Comparison of ENCODE assay signal across 12 mouse cellular contexts in genomic region chr17:50643356-50643755, GRCm38 (mm10).
DNase-seq lines count a peak whose midpoint lies in the region; ATAC-seq and TF ChIP-seq lines count a peak whose summit lies in the region.
"Had no signal": no experiment of that assay in that cellular context is flagged by ENCODE, and none has a peak within 500 bp of the region (broad histone marks: within the 10 kb centered on the region; RNA-seq: fewer than 3 reads in every experiment).

No protein-coding gene starts in this region.

- ATAC-seq in midbrain, embryonic 11.5 days (ENCODE audit: low FRiP score) = no peak
- ATAC-seq in midbrain, embryonic 14.5 days (ENCODE audit: low FRiP score, low TSS enrichment) = no peak; the same call in 1 of the 2 replicates
- ATAC-seq in megakaryocyte, adult 5-6 weeks (ENCODE audit: poor library complexity, severe bottlenecking) = no peak

- no peak overlapping the region for H3K27ac ChIP-seq in midbrain, embryonic 11.5 days (ENCODE audit: low read depth, low read length)
- H3K27ac ChIP-seq in midbrain, embryonic 14.5 days (replicated peaks; ENCODE audit: low read depth, low read length) = no peak overlapping the region
- H3K27ac ChIP-seq in limb, embryonic 10.5 days = peak overlapping the region; percentile 53; the same call in 1 of the 2 replicates
- no peak overlapping the region for H3K27ac ChIP-seq in kidney, adult 2 months (ENCODE audit: insufficient read depth, low read depth, low read length)
- H3K27ac ChIP-seq: embryonic facial prominence, embryonic 12.5 days; limb, embryonic 12.5 days had no signal

- TF ChIP-seq POLR2A in kidney, adult 2 months (IDR thresholded peaks at IDR 0.05; ENCODE audit: low read depth, low read length) = no peak

- DNase-seq in gastrocnemius, adult 18-20 months (ENCODE audit: low spot score) = peak; percentile 49
- no peak for DNase-seq in gastrocnemius, postnatal 10 days
- DNase-seq in midbrain, embryonic 11.5 days (ENCODE audit: low spot score, missing footprints) = peak; percentile 81
- DNase-seq in midbrain, embryonic 14.5 days = no peak
- DNase-seq in heart, adult 9 months (ENCODE audit: low spot score in 2 of 2) = peak; percentile 19 to 21
- no peak for DNase-seq in limb, embryonic 10.5 days (ENCODE audit: low spot score)
- DNase-seq in kidney, adult 2 months = no peak
- DNase-seq: cerebellum, adult 11-12 months; kidney, postnatal 36 days had no signal

- no peaks in the 10 kb centered on the region for H3K4me1 ChIP-seq in midbrain, embryonic 11.5 days (ENCODE audit: control insufficient read depth, insufficient read depth, low read length)
- no peaks in the 10 kb centered on the region for H3K4me1 ChIP-seq in midbrain, embryonic 14.5 days (ENCODE audit: control insufficient read depth, insufficient read depth, low read length)
- H3K4me1 ChIP-seq in limb, embryonic 10.5 days = peaks cover 16% of the 10 kb centered on the region
- no peaks in the 10 kb centered on the region for H3K4me1 ChIP-seq in kidney, adult 2 months (ENCODE audit: control insufficient read depth, insufficient read depth, low read length)

- no peak for TF ChIP-seq CTCF in kidney, adult 2 months (conservative IDR thresholded peaks at IDR 0.05; ENCODE audit: insufficient read depth, insufficient read length, low read depth, low read length)

- H3K36me3 ChIP-seq in midbrain, embryonic 11.5 days (ENCODE audit: control insufficient read depth, insufficient read depth, low read length) = no peaks in the 10 kb centered on the region
- no peaks in the 10 kb centered on the region for H3K36me3 ChIP-seq in midbrain, embryonic 14.5 days (ENCODE audit: control insufficient read depth, insufficient read depth, low read length)
- H3K36me3 ChIP-seq in limb, embryonic 10.5 days = peaks cover 16% of the 10 kb centered on the region
- no peaks in the 10 kb centered on the region for H3K36me3 ChIP-seq in kidney, adult 2 months (ENCODE audit: control insufficient read depth, insufficient read depth, low read length)
- H3K36me3 ChIP-seq: embryonic facial prominence, embryonic 12.5 days had no signal

- no peak overlapping the region for H3K9ac ChIP-seq in midbrain, embryonic 11.5 days (ENCODE audit: low read length)
- no peak overlapping the region for H3K9ac ChIP-seq in midbrain, embryonic 14.5 days (replicated peaks; ENCODE audit: low read length)
- H3K9ac ChIP-seq: embryonic facial prominence, embryonic 12.5 days; limb, embryonic 12.5 days had no signal

- H3K4me3 ChIP-seq in midbrain, embryonic 11.5 days (ENCODE audit: low read depth, low read length) = no peak overlapping the region
- H3K4me3 ChIP-seq in midbrain, embryonic 14.5 days (replicated peaks; ENCODE audit: low read depth, low read length) = no peak overlapping the region
- no peak overlapping the region for H3K4me3 ChIP-seq in limb, embryonic 10.5 days
- no peak overlapping the region for H3K4me3 ChIP-seq in kidney, adult 2 months (ENCODE audit: insufficient read depth, low read depth, low read length)
- H3K4me3 ChIP-seq: embryonic facial prominence, embryonic 12.5 days; limb, embryonic 12.5 days had no signal

- H3K9me3 ChIP-seq in midbrain, embryonic 11.5 days (ENCODE audit: control insufficient read depth, low read length) = 0 out of 2 replicates have a peak, but pooled peaks cover 3% of the 10 kb centered on the region
- H3K9me3 ChIP-seq in midbrain, embryonic 14.5 days (ENCODE audit: control insufficient read depth, low read length) = no peaks in the 10 kb centered on the region
- H3K9me3 ChIP-seq in limb, embryonic 10.5 days (replicated peaks) = 0 out of 2 replicates have a peak, but pooled peaks cover 5% of the 10 kb centered on the region

- H3K4me2 ChIP-seq in midbrain, embryonic 11.5 days = no peak overlapping the region
- H3K4me2 ChIP-seq in midbrain, embryonic 14.5 days (ENCODE audit: low read length) = no peak overlapping the region
- H3K4me2 ChIP-seq: embryonic facial prominence, embryonic 12.5 days; limb, embryonic 12.5 days had no signal

- no peaks in the 10 kb centered on the region for H3K27me3 ChIP-seq in midbrain, embryonic 11.5 days (ENCODE audit: control insufficient read depth, insufficient read depth, low read length)
- H3K27me3 ChIP-seq in midbrain, embryonic 14.5 days (ENCODE audit: control insufficient read depth, insufficient read depth, low read length) = no peaks in the 10 kb centered on the region
- no peaks in the 10 kb centered on the region for H3K27me3 ChIP-seq in limb, embryonic 10.5 days (ENCODE audit: low read depth, poor library complexity, severe bottlenecking)
- no peaks in the 10 kb centered on the region for H3K27me3 ChIP-seq in kidney, adult 2 months (replicated peaks; ENCODE audit: control insufficient read depth, insufficient read depth, low read length)
- H3K27me3 ChIP-seq: embryonic facial prominence, embryonic 12.5 days; limb, embryonic 12.5 days had no signal

- 66% methylated on average over 6 of the region's 6 CpGs for WGBS in midbrain, embryonic 11.5 days
- WGBS in midbrain, embryonic 14.5 days = 76% methylated on average over 6 of the region's 6 CpGs
- 64% methylated on average over 6 of the region's 6 CpGs for WGBS in limb, embryonic 10.5 days
- 57% methylated on average over 6 of the region's 6 CpGs for WGBS in kidney, adult 2 months

Comparison
In these comparisons a context has a peak if more than half of its experiments do, and no peak if none do; other contexts are left out.
1. DNase-seq: peak in gastrocnemius, adult 18-20 months (single experiment), midbrain, embryonic 11.5 days (single experiment) and heart, adult 9 months (2 of 2); none in gastrocnemius, postnatal 10 days (single experiment), midbrain, embryonic 14.5 days (single experiment), limb, embryonic 10.5 days (single experiment) and kidney, adult 2 months (single experiment).